Mouse (Mus musculus) CD8-positive naive resting alpha-beta T cell, adult 2 months (primary cell): ENCODE results near the gene Acad12.
A peak's percentile ranks its signal among the peaks of the same experiment; 100 is the strongest.

Source experiments
- DNase-seq, 2 experiments: peaks; one replicate each; pipeline ENCODE4 v3.0.0; 2022; ENCODE audit warnings: low read depth in 2 of 2, low spot score in 2 of 2

Acad12 gene

DNA sequence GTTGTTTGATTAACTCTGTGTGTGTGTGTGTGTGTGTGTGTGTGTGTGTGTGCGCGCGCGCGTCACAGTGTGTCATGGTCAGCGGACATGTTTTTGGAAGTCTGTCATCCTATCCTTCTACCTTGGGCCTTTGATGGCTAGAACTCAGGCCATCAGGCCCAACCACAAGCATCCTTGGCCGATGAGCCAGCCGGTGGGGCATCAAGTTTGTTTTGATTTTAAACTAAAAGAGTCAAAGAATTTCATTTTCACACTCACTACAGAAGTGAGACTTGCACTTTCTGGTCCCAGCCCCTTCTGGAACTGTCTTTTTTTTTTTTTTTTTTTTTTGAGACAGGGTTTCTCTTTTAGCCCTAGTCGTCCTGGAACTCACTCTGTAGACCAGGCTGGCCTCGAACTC is 33.7 kb downstream of the Acad12 start:
- DNase-seq = no peak

GRCm38 (mm10) chr5:121583765-121584501 is 34.8 kb downstream of the Acad12 start:
- DNase-seq = no peak

GRCm38 (mm10) chr5:121581945-121582344 is 36.8 kb downstream of the Acad12 start:
- no peak for DNase-seq

- DNase-seq = no peak
Measured at GRCm38 (mm10) chr5:121576927-121577488, 41.7 kb downstream of the Acad12 start.

- DNase-seq = no peak
Measured at GRCm38 (mm10) chr5:121575867-121576266, 42.9 kb downstream of the Acad12 start.

GRCm38 (mm10) chr5:121574145-121574544 is 44.6 kb downstream of the Acad12 start:
- peak; percentile 37 to 51 for DNase-seq

DNA sequence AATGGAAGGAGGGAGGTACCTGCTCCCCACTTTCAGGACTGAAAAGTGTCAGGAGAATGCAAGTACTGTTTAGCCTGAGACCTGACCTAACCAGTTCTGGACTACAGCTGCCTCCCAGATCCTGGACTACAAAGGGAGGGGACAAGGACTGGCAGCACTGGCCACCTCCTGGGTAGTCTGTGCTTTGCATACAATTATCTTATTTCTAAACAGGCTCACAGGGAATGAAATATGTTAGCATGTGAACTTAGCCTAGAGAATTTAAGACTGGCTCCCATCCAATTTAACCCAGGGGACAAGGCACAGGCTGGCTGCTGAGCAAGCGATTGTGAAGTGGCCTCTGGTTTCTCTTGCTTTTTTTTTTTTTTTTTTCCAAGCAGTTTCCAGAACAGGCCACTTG is 48.0 kb downstream of the Acad12 start:
- DNase-seq = no peak

- no peak for DNase-seq
Measured at GRCm38 (mm10) chr5:121569881-121570420, 48.8 kb downstream of the Acad12 start.

DNA sequence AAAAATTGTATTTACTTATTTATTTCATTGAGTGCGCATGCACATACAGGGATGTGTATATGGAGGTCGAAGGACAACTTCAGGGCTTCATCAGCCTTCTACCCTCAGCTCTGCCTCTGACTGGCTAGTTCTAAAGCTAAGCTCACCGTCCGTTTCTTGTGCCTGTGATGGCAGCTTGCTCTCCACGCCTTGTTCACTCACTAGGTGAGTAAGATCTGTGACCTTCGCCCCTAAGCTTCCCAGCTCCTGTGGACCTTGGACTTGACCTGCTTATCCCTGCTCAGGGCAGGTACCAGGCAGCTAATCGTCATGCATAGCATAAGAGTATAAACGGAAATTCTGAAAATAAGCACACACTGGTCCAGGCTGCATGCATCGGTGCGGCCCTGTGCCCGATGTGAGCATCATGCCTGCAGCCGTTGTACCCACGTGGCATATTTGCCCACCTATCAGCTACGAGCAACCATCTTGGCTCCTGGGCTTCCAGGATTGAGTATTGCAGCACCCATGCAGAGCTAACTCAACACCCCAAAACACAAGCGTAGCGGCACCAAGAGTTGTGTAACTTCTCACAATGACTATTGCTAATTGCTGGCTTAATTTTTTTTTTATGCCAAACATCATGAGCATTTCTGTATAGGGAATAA is 52.6 kb downstream of the Acad12 start:
- no peak for DNase-seq

DNA sequence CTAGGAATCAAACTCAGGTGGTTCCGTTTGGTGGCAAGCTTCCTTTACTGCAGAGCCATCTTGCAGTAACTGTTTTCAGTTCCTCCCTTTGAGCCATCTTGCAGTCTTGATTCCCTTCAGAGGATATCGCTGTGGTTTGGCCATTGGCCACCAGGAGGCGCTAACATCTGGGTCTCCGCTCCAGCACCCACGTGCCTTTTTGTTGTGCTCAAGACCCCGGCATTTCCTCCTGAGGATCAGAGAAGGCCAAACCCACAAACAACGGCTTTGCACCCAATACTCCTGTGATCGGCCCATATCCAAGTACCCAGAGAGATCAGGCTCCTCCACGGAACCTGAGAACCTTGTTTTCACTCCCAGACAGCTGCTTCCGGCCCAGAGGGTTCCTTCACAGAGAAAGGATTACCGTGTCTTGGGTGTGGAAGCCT is 54.3 kb downstream of the Acad12 start:
- DNase-seq = peak; percentile 87 to 93

- DNase-seq = no peak
Measured at GRCm38 (mm10) chr5:121562436-121562835, 56.3 kb downstream of the Acad12 start.

GRCm38 (mm10) chr5:121549196-121549595 is 69.5 kb downstream of the Acad12 start:
- DNase-seq = no peak

DNA sequence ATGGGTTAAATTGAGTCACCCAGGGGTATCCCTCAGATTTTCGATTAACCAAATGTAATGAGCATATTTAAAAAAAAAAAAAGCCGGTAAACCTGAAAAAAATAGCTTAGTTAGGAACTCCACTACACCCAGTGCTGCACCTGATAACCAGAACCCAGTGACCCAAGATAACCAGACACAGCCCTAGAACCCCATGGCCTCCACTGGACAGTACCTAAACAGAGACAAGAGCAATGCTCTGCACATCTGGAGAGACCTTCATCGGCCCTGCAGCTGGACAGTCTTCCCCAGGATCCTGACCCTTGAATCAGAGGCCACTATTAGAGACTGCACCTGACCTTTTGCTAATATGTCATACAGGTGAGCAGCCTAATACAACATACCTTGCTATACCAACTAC is 71.7 kb downstream of the Acad12 start:
- DNase-seq = no peak
